Mouse (Mus musculus) G1E (cell line): ENCODE data around the gene Cmss1. TPM values are rescaled to one million over a fixed set of nuclear protein-coding genes. Genes with fewer than 3 reads are reported as not detected.

Experiments
- ATAC-seq: 2 replicates; pipeline ENCODE4 v1.8.0; 2016; ENCODE audit warnings: mild to moderate bottlenecking; ENCODE audit not compliant: insufficient number of reproducible peaks, poor library complexity, low FRiP score, severe bottlenecking; ENCODE audit errors: extremely low read depth
- DNase-seq: peaks from one replicate; pipeline ENCODE4 v3.0.0; 2012; ENCODE audit warnings: low spot score
- H3K27me3 ChIP-seq: 2 replicates; pipeline ENCODE4 v1.6.1; 2012; ENCODE audit warnings: mild to moderate bottlenecking, low read length, inconsistent platforms; ENCODE audit not compliant: insufficient read depth
- H3K36me3 ChIP-seq: replicated peaks from 2 replicates; pipeline ENCODE3; 2012; ENCODE audit warnings: mild to moderate bottlenecking, inconsistent platforms
- H3K4me1 ChIP-seq: 2 replicates; pipeline ENCODE4 v1.6.1; 2012; ENCODE audit warnings: low read depth, low read length, inconsistent platforms, mixed read lengths; ENCODE audit not compliant: insufficient read depth
- H3K4me3 ChIP-seq: 2 replicates; pipeline ENCODE4 v1.5.1; 2012; ENCODE audit warnings: low read depth, mild to moderate bottlenecking, inconsistent platforms, low read length, moderate library complexity, mixed read lengths
- H3K9me3 ChIP-seq: replicated peaks from 2 replicates; pipeline ENCODE4 v1.6.1; 2012; ENCODE audit warnings: inconsistent platforms
- CTCF ChIP-seq: IDR thresholded peaks from 2 replicates; pipeline ENCODE4 v1.5.1; 2012; ENCODE audit warnings: low read depth, low read length, inconsistent platforms, mixed read lengths
- GATA1 ChIP-seq: IDR thresholded peaks from 2 replicates; pipeline ENCODE4 v1.6.1; 2012; ENCODE audit warnings: borderline replicate concordance, low read length, inconsistent platforms, mixed read lengths
- GATA2 ChIP-seq: IDR thresholded peaks from 2 replicates; pipeline ENCODE4 v1.6.1; 2012; ENCODE audit warnings: low read depth, low read length, inconsistent platforms, borderline replicate concordance
- POLR2AphosphoS5 ChIP-seq: IDR thresholded peaks from 2 replicates; pipeline ENCODE4 v1.6.1; 2012; ENCODE audit warnings: low read depth, low read length, inconsistent platforms; ENCODE audit not compliant: insufficient replicate concordance
- TAL1 ChIP-seq: conservative IDR thresholded peaks from 2 replicates; pipeline ENCODE4 v1.6.1; 2012; ENCODE audit warnings: low read depth, low read length, inconsistent platforms, mixed read lengths
- polyA plus RNA-seq: library from polyadenylated mRNA; stranded (reverse); fragments of >175 nt; gene quantifications from 2 replicates; pipeline ENCODE4 v1.2.3, GENCODE M21; 2012
- total RNA-seq, 2 experiments: library from RNA; stranded (forward) in 1 of 2; stranded (reverse) in 1 of 2; fragments of 200-1000 nt in 1 of 2; fragments of >200 nt in 1 of 2; fragmentation: Nextera tagmentation in 1 of 2; gene quantifications; 2 replicates each; pipeline ENCODE4 v1.2.3; 2014 to 2017

Cmss1 gene
- total and polyA plus RNA-seq, 3 experiments = 12.8 to 66.7 (median 66.3) TPM

- H3K4me1 ChIP-seq = no peaks in the 10 kb centered on the region
- ATAC-seq = no peak
- H3K27me3 ChIP-seq = no peaks in the 10 kb centered on the region
- H3K4me3 ChIP-seq = no peak overlapping the region
- TF ChIP-seq GATA2 (no peak), GATA1 (no peak)
- no peak for DNase-seq
- peaks cover 2% of the 10 kb centered on the region for H3K36me3 ChIP-seq
- no peaks in the 10 kb centered on the region for H3K9me3 ChIP-seq
Observed at GRCm38 (mm10) chr16:57530547-57530946, 76.1 kb downstream of the Cmss1 start.

DNA sequence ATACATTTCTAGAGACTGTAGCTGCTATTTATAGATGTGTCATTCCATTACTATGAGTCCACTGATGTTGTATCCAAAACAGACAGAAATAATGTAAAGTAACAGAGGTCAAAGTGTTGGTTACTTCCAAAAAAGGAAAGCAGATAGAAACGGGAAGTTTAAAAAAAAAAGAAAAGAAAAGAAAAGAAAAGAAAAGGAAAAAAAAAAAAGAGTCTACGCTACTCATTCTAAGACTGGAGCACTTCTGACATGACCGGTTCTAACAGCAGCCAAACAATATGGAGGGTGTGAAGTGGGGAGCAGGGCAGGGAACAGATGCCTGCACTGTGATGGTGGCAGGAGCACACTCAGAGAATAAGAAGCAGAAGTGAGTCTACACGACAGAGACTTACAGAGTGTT lies 78.2 kb downstream of the Cmss1 start:
- Histone ChIP-seq H3K27me3 (no peaks in the 10 kb centered on the region), H3K4me3 (no peak overlapping the region), H3K9me3 (no peaks in the 10 kb centered on the region), H3K36me3 (no peaks in the 10 kb centered on the region), H3K4me1 (no peaks in the 10 kb centered on the region)
- DNase-seq (no peak), ATAC-seq (no peak)
- TF ChIP-seq GATA1 (no peak), TAL1 (no peak), POLR2AphosphoS5 (no peak), GATA2 (no peak), CTCF (no peak)

- DNase-seq = no peak
- no peaks in the 10 kb centered on the region for H3K4me1 ChIP-seq
- no peaks in the 10 kb centered on the region for H3K9me3 ChIP-seq
- H3K36me3 ChIP-seq = no peaks in the 10 kb centered on the region
- ATAC-seq = no peak
- TF ChIP-seq GATA1 (no peak), TAL1 (no peak), CTCF (no peak), GATA2 (no peak), POLR2AphosphoS5 (no peak)
- H3K27me3 ChIP-seq = no peaks in the 10 kb centered on the region
- no peak overlapping the region for H3K4me3 ChIP-seq
Observed at GRCm38 (mm10) chr16:57526893-57527292, 79.8 kb downstream of the Cmss1 start.

DNA sequence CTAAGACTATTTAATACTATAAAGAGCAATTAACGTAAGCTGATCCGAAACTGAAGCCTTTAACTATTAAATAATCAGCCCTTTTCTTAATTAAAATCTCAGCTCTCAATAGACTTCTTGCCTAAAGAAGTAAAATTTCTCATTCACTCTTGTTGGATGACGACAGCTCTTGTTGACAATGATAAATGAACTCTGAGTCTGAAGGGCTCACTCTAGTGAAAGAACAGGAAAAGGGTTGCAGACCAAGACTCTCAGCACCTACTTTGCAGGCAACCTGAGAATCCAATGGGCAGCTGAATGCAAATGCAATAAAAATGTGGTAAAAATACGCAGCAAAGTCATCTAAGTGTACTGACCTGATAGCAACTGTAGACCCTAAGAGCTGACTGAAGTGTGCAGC lies 81.2 kb downstream of the Cmss1 start:
- Histone ChIP-seq H3K9me3 (no peaks in the 10 kb centered on the region), H3K36me3 (no peaks in the 10 kb centered on the region), H3K27me3 (no peaks in the 10 kb centered on the region), H3K4me1 (no peaks in the 10 kb centered on the region), H3K4me3 (no peak overlapping the region)
- TF ChIP-seq CTCF (no peak), POLR2AphosphoS5 (no peak), GATA2 (no peak), GATA1 (no peak), TAL1 (no peak)
- no peak for DNase-seq
- no peak for ATAC-seq

DNA sequence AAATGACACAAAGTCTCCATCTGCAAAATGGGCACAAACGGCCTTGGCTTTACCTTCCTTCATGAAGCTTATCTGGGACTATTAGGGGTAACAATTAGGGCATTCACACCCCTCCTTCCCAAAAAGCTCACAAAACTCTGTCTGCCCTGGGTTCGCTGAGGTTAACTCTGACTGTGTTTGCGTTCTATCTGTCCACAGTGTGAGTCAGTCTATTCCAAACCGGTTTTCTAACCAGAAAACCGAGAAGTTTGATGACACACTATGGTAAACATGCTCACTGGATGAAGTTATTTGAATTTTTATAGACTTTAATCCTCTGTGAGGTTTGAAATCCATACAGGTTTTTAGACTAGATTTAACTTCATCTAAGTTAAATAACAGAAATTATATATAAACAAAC lies 81.6 kb downstream of the Cmss1 start:
- ATAC-seq (no peak), DNase-seq (no peak)
- Histone ChIP-seq H3K4me1 (no peaks in the 10 kb centered on the region), H3K27me3 (no peaks in the 10 kb centered on the region), H3K9me3 (no peaks in the 10 kb centered on the region), H3K36me3 (no peaks in the 10 kb centered on the region), H3K4me3 (no peak overlapping the region)
- TF ChIP-seq POLR2AphosphoS5 (no peak), GATA2 (no peak), CTCF (no peak), TAL1 (no peak), GATA1 (no peak)

DNA sequence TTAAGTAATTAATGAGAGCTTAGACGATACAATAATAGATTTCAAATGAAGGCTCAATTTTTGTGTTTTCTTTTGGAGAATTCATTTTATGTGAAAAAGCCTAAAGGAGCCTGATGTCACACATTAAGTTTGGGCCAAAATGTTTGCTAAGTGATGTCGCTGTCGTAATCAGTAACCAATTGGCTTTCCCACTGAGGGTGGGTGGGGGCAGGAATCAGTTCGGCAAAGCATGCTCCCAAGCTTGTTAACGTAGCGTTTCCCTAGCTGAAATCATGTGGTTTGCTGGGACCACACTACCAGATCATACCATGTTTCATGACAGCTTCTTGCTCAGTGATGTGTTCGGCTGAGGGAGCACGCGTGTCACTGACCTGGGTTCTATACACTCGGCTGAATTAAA lies 91.0 kb downstream of the Cmss1 start:
- Histone ChIP-seq H3K9me3 (no peaks in the 10 kb centered on the region), H3K4me3 (no peak overlapping the region), H3K4me1 (no peaks in the 10 kb centered on the region), H3K27me3 (no peaks in the 10 kb centered on the region), H3K36me3 (peaks cover 6% of the 10 kb centered on the region)
- TF ChIP-seq POLR2AphosphoS5 = no peak
- DNase-seq (no peak), ATAC-seq (no peak)

DNA sequence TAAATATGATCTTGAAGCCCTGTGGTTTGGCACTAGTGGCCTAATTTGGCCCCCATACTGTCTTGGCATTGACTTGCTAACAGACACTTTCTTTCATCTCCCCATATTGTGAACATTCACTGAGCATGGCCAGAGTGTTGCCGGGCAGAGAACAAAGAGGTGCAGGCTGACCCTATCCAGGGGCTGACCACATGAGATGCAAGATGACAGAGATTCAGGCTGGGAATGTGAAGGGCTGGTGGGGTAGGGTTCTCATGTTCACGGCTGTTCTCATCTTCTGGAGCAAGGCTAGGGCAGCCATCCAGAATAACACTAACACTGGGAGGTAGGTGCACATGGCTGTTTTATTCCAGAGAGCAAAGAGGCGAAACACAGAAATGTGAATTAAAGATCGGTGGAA lies 92.3 kb downstream of the Cmss1 start:
- ATAC-seq (no peak), DNase-seq (no peak)
- TF ChIP-seq GATA1 (no peak), GATA2 (no peak), TAL1 (no peak), POLR2AphosphoS5 (no peak), CTCF (no peak)
- no peaks in the 10 kb centered on the region for H3K27me3 ChIP-seq
- no peak overlapping the region for H3K4me3 ChIP-seq
- H3K36me3 ChIP-seq = peaks cover 6% of the 10 kb centered on the region
- no peaks in the 10 kb centered on the region for H3K9me3 ChIP-seq
- no peaks in the 10 kb centered on the region for H3K4me1 ChIP-seq
